Mouse (Mus musculus) ovary, postnatal 14 days (tissue): ENCODE data around the gene Znrf3.

ENCODE experiments used
- DNase-seq: peaks from one replicate; pipeline ENCODE4 v3.0.0; 2022; ENCODE audit warnings: low spot score

Znrf3 gene

DNA sequence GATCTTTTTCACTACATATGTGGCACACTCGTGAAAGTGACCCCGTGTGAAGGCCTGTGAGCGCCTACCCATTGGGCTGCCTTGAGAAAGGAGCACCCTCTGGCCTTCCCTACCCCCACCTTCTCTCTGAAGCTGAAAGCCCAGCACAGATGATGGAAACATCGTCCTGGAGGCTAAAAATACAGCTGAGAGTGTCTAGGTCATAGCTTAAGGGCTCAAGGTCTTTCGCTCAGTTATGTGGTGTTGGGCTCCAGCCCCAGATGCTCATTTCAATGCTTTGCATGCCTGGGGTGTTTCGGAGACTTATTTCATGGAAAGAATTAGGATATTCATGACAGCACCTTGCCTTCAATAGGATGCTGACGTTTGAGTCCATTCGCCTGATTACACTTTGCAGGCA lies 178.9 kb downstream of the Znrf3 start:
- no peak for DNase-seq

DNA sequence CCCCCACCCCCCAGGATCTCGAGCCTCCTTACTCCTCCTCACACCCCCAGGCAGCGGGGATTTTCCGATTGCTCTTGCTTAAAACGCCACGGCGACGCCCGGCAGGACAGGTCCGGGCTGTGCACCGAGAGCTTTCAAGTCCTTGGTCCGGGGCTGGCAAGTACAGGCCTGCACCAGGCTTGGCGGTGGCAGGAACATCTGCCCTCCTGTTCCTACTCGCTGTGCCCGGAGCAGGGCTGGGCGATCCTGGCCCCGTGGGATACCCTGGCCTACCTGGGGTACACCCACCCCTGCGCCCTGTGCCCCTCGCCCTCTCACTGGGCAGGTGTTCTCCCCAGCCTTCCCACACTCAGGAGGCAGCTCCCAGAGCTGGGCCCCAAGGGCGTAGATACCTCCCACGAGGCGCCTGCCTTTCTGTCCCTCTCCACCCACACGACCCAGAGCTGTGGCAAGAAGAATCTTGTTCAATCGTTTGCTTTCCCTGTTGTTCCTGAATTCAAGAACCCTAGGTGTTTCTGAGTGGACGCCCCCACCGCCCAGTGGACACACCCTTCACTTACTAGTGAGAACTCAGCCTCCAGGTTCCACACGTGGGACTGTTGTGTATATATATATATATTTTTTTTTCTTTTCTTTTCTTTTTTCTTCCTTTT lies 181.4 kb downstream of the Znrf3 start:
- DNase-seq: no peak

DNA sequence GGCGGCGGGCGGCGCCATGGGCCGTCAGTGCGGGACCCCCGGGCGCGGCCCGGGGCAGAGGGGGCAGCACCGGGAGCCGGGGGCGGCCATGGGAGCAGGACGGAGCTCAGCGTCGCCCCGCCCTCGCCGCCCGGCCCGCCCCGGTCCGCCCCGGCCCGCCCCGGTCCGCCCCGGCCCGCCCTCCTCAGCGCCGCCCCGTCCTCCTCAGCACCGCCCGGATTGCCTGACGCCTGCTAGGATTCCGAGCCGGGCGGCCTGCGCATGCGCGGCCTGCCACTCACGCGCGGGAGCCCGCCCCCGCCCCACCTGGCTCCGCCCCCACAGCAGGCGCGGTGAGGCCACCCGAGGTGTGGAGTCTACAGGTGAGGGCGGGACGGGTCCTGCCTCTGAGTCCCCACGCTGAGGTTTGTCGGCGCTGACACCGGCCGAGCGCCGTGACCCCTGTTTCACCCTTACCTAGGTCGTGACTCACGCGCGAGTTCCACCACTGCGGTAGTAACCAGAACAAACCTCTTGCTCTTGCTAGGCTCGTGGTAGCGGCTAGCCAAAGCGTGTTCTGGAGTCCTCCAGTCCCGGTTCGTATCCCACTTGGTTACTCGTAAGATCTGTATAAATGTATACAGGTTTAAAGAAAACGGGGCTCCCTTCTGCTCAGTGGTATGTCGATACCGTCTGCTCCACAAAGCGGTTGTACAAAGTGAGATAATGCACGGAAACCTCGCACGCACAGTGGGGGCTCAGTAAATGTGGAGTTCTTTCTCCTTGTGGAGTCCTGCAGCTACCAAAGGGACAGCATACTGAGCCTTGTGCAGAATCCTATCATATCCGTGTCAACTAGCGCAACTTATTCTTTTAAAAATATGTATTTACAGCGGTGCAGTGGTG lies 182.9 kb downstream of the Znrf3 start, which contains the start of gene Kremen1:
Gene Kremen1 (minus strand): TSS at position 51 of the 885 bp plus-strand sequence.
- peak; percentile 86 for DNase-seq

- DNase-seq: peak; percentile 40
Observed at GRCm38 (mm10) chr11:5260942-5261459, 183.6 kb downstream of the Znrf3 start.

DNA sequence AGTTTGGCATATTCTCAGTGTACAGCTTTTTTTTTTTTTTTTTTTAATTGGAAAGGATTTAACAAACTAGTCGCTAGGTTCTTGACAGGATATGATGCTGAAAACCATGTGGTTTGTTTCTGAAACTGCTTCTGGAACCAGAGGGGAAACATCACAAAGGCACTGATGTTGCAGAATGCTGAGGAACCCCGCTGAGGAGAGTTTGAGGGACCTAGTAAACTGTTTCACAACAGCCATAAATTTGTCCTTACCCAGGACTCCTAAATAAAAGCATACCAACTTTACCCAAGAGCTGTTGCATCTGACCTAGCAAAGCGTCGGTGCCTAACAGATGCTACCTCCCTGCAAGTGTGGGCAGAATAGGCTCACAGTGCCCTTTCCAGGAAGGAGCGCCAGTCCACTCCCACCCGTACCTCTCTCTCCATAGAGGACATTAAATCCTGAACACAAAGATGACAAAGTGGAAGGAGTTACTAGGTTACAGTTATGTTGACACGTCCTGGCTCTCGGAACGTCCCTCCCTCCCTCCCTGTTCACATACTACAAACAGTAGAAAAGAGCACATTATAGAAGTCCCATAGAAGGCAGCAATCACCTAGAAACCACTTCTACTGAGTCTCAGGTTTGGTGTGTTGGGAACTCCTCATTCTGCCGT lies 184.6 kb downstream of the Znrf3 start:
- DNase-seq: no peak

DNA sequence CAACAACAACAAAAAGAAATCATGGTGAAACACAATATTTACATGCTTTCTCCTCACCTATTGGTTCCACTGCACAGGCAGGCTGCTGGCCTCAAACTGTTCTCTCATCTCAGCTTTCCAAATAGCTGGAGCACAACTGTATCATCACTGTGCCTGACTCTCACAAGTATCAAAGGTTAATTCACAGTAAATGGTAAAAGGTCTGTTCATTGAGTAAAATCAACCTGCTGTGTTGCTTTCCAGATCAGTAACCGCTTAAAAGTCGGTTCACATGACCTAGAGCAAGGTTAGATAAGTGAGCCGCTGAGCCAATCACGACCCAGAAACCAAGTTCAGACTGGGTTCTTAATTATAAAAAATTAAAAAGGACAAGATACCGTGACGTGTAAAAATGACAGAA lies 186.6 kb downstream of the Znrf3 start:
- DNase-seq: no peak

GRCm38 (mm10) chr11:5257151-5257862 lies 187.3 kb downstream of the Znrf3 start:
- DNase-seq: no peak

DNA sequence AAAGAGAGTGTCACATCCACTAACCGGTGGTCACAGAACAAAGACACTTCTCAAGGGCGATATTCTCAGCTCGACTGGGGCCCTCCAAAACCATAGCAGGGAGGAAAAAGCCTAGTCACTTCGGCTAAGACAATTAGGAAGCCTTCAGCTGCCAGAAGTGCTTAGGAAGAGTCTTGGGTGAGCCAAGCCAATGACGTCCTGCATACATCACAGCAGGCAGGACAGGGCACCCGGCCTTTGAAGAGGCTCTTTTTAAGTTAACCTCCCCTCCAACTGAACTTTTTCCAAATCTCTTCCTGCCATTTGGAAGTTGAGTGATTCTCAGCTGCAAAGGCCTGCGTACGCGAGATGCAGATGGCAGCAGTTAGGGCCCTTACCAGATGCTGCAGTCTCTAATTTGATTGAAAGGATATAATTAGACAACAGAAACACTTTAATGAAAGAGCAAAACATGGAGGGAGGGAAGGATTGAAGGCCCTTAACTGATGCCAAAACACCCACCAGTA lies 189.1 kb downstream of the Znrf3 start:
- no peak for DNase-seq

- DNase-seq: no peak
Observed at GRCm38 (mm10) chr11:5254016-5254415, 190.6 kb downstream of the Znrf3 start.

DNA sequence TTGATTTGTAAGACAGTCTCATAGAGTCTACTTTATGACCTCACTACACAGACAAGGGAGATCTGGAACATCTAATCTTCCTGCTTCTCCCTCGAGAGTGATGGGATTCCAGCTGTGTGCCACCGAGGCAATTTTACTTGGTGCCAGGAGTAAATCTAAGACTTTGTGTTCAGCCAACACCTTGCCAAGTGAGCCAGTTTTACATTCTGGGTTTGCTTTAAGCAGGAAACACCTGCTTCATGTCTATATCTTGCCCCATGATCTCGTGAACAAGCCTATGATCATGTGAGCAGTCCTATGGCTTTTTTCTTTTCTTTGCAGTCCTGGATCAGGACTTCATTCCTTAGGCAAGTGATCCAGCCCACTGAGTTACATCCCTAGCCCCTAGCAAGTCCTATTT lies 191.1 kb downstream of the Znrf3 start:
- DNase-seq: no peak

DNA sequence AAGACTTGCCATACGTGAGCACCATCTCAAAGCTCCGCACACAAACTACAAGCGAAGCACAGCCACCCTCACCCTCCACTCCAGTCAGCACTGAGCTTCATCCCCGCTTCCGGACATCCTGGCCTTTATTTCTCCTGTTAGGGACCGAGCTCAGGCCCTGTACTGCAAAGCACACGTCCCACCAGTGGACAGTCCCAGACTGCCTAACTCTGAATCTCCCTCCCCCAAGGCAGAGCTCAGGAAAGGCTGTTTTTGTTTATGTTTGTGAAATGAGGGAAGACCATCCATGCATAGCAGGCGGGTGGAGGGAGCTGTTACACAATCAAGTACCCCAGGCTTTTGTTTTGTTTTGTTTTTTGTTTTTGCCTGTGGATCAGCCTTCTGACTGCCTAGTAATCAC lies 191.9 kb downstream of the Znrf3 start:
- no peak for DNase-seq

- DNase-seq: no peak
Observed at GRCm38 (mm10) chr11:5251112-5251511, 193.5 kb downstream of the Znrf3 start.

- DNase-seq: no peak
Observed at GRCm38 (mm10) chr11:5248200-5248599, 196.4 kb downstream of the Znrf3 start.

- DNase-seq: no peak
Observed at GRCm38 (mm10) chr11:5245431-5245830, 199.2 kb downstream of the Znrf3 start.

DNA sequence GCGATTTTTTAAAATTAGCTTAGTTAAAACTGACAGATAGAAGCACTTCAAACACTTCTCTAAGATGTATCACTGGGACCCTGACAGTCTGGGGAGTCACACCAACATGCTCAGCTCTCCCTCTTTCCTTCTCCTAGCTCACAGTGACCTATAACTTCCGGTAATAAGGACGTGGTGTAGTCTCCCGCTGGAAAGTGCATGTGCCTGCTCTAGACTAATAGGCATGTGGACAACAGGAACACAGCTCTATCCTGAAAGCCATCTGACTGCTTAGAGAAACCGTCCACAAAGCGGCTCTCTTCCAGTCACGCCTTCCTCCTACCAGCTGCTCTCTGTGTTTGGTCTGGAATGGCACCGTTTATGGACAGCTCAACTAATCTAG lies 199.9 kb downstream of the Znrf3 start:
- no peak for DNase-seq

- DNase-seq: peak; percentile 46
Observed at GRCm38 (mm10) chr11:5243812-5244748, 200.6 kb downstream of the Znrf3 start.

- DNase-seq: no peak
Observed at GRCm38 (mm10) chr11:5243208-5243607, 201.4 kb downstream of the Znrf3 start.

- no peak for DNase-seq
Observed at GRCm38 (mm10) chr11:5242158-5242557, 202.5 kb downstream of the Znrf3 start.

DNA sequence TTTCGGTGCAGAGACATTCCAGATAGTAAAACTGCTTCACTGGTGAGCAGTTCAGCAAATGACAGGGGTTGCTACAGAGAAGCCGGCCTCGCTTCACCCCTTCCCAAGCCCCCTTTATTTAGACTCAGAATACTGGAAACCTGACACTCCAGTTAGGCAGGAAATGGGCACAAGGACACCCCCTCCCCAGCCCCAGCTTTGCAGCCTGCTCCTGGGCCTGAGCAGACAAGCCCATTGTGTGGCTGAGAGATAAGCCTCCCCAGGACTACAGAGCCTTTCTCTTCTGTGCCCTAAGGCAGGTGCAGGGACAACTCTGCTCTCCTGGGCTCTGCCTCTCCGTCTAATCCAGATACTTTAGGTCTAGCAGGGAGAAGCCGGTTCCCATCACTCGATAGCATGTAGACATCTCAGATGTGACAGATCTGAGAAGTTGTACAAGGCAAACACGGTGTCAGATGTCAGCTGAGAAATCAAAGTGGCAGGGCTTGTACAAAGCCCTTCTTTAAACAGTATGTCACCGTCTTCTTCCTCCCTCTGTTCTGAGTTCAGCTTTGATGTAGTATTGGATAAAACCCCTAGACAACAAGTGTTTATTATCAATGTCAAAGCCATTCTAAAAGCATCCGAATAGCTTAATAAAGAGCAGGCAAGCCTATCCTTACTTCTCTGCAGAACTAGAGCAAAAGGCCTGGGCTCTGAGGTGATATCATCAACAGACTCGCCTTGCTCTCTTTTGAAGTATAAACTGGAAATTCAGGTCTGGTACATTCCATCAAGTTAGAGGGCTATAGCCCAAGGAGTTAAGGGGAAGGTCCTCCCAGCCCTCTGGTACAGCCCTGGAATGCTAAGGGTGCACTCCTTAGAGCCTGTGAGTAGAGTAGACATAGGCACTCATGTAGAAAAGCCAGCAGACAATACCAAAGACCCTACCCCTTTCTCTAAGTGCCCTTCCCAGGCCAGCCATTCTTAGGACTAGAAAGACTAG lies 204.6 kb downstream of the Znrf3 start:
- no peak for DNase-seq
